Mouse (Mus musculus) lung, embryonic 15.5 days (tissue): Measurements from ENCODE around the gene Fam13a. TPM values are rescaled to one million over a fixed set of nuclear protein-coding genes. Genes with fewer than 3 reads are reported as not detected.

Experiments used
- ATAC-seq: fragments of 200-750 bp; cut with Nextera tagmentation; 2 replicates; pipeline ENCODE4 v1.8.0; 2017; ENCODE audit warnings: moderate number of reproducible peaks, borderline replicate concordance; ENCODE audit not compliant: low FRiP score, low TSS enrichment; ENCODE audit errors: extremely low read depth
- H3K27ac ChIP-seq: fragments of 300-500 bp; sonication (generic); 2 replicates; pipeline ENCODE4 v1.5.1; 2015; ENCODE audit warnings: moderate library complexity, mild to moderate bottlenecking, inconsistent platforms
- H3K27me3 ChIP-seq: fragments of 300-500 bp; sonication (generic); 2 replicates; pipeline ENCODE4 v1.6.1; 2015; ENCODE audit warnings: inconsistent platforms
- H3K36me3 ChIP-seq: fragments of 300-500 bp; sonication (generic); 2 replicates; pipeline ENCODE4 v1.6.1; 2015; ENCODE audit warnings: inconsistent platforms
- H3K4me1 ChIP-seq: fragments of 300-500 bp; sonication (generic); 2 replicates; pipeline ENCODE4 v1.6.1; 2015; ENCODE audit warnings: inconsistent platforms
- H3K4me2 ChIP-seq: fragments of 300-500 bp; sonication (generic); 2 replicates; pipeline ENCODE4 v1.6.1; 2015; ENCODE audit warnings: inconsistent platforms, mild to moderate bottlenecking, moderate library complexity
- H3K4me3 ChIP-seq: fragments of 300-500 bp; sonication (generic); 2 replicates; pipeline ENCODE4 v1.5.1; 2015; ENCODE audit warnings: mild to moderate bottlenecking, inconsistent platforms
- H3K9ac ChIP-seq: fragments of 300-500 bp; sonication (generic); 2 replicates; pipeline ENCODE4 v1.6.1; 2015; ENCODE audit warnings: inconsistent platforms
- H3K9me3 ChIP-seq: fragments of 300-500 bp; sonication (generic); 2 replicates; pipeline ENCODE4 v1.6.1; 2016; ENCODE audit warnings: inconsistent platforms
- WGBS: fragments of 180-500 bp; shearing (Covaris S2); methylation state at CpG from one replicate; pipeline ENCODE4 v1.1.7; 2015; 5-methylcytosine and 5-hydroxymethylcytosine counted together
- polyA plus RNA-seq: library from polyadenylated mRNA; unstranded; fragments of >200 nt; fragmentation: Nextera tagmentation; extraction: Ambion mirVana; gene quantifications from 2 replicates; pipeline ENCODE4 v1.2.1, GENCODE M21; 2015

Gene Fam13a
- 23.4 and 26.7 TPM in 2 replicates for polyA plus RNA-seq

- no peaks in the 10 kb centered on the region for H3K36me3 ChIP-seq
- H3K27ac ChIP-seq, result peak within 1 kb of the TSS; percentile 81
- 0 out of 2 replicates have a peak, but pooled peaks cover 7% of the 10 kb centered on the region for H3K4me1 ChIP-seq
- WGBS, result under 1% methylated on average over 16 of the region's 16 CpGs
- H3K4me2 ChIP-seq, result peak within 1 kb of the TSS; percentile 63
- H3K9ac ChIP-seq, result peak within 1 kb of the TSS; percentile 43
- H3K27me3 ChIP-seq, result no peaks in the 10 kb centered on the region
- H3K9me3 ChIP-seq, result no peaks in the 10 kb centered on the region
- peak; percentile 100 for ATAC-seq
- H3K4me3 ChIP-seq, result peak within 1 kb of the TSS; percentile 59
Measured at GRCm38 (mm10) chr6:59024164-59024724, at the start of gene Fam13a. Fam13a (minus strand) TSS chr6:59024549.

DNA sequence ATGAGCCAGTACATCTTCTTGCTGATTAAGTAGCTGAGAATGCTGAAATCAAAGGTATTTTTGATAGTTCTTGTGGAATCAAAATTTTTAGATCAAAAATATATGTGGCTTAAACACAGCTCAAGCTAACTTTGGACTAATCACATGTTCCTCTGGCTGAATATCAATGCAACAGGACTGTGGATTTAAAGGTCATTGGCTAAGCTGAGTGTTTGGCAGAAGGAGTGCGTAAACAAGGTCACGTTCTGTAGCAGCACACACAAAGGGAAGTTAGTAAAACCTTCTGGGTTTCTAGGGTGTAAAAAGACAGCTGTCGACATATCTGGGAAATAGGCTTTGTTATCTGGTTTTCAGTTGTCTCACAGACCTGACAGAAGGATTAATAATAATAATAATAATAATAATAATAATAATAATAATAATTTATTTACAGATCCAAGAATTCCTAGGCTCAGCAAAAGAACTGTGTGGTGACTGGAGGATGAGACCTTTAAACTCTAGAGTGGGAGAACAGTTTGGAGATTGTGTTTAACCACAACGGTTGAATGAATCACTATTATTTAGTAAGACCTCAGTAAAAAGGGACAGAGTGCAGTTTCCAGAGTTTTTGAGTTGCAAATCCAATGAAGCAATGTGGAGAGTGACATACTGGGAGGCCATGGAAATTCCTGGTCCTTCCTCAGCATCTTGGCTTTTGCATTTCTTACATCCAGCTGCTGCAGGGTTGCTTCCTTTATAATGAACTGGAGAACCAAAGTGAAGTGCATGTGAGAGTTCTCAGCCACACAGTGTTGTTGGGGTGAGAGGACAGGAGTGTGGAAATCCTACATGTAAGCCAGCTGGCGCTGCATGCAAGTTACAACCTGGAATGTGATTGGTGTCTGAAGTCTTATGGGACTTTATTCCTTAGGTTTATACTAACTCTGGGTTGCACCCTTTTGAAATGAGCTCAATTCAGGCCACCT is 48.0 kb upstream of the Fam13a start:
- Histone ChIP-seq H3K4me2 (no peak overlapping the region), H3K9me3 (no peaks in the 10 kb centered on the region), H3K27me3 (no peaks in the 10 kb centered on the region), H3K27ac (no peak overlapping the region), H3K36me3 (no peaks in the 10 kb centered on the region), H3K4me1 (no peaks in the 10 kb centered on the region), H3K4me3 (no peak overlapping the region), H3K9ac (no peak overlapping the region)
- 65% methylated on average over 5 of the region's 5 CpGs for WGBS
- ATAC-seq, result no peak

DNA sequence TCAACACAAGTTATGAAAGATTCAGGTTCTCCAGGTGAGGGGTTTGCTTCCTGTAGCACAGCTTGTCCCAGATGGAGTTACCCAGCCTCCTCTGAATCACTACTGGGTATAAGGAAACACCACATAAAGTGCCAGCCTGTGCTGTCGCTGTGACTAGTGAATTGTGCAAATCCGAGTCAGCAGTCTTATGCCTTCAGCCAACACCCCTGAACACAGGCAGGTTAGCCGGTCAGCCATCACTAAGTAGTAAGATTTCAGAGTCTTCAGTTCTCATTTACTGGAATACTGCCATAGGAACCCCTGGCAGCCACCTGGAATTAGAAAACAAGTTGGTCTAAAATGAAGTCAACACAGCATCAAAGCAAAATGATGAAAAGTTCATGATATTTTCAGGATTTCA is 47.3 kb upstream of the Fam13a start:
- Histone ChIP-seq H3K4me3 (no peak overlapping the region), H3K9ac (no peak overlapping the region), H3K4me2 (no peak overlapping the region), H3K27me3 (no peaks in the 10 kb centered on the region), H3K27ac (no peak overlapping the region), H3K4me1 (no peaks in the 10 kb centered on the region), H3K9me3 (no peaks in the 10 kb centered on the region), H3K36me3 (no peaks in the 10 kb centered on the region)
- no peak for ATAC-seq
- WGBS, result 67% methylated on average over 3 of the region's 3 CpGs

- no peak for ATAC-seq
- H3K4me2 ChIP-seq, result no peak overlapping the region
- no peak overlapping the region for H3K9ac ChIP-seq
- no peaks in the 10 kb centered on the region for H3K9me3 ChIP-seq
- H3K27ac ChIP-seq, result no peak overlapping the region
- WGBS, result 74% methylated on average over 5 of the region's 5 CpGs
- no peaks in the 10 kb centered on the region for H3K4me1 ChIP-seq
- no peaks in the 10 kb centered on the region for H3K27me3 ChIP-seq
- no peak overlapping the region for H3K4me3 ChIP-seq
- H3K36me3 ChIP-seq, result no peaks in the 10 kb centered on the region
Measured at GRCm38 (mm10) chr6:59068187-59068586, 43.8 kb upstream of the Fam13a start.

GRCm38 (mm10) chr6:59064440-59064839 is 40.1 kb upstream of the Fam13a start:
- H3K9ac ChIP-seq, result no peak overlapping the region
- H3K4me3 ChIP-seq, result no peak overlapping the region
- H3K9me3 ChIP-seq, result no peaks in the 10 kb centered on the region
- H3K36me3 ChIP-seq, result no peaks in the 10 kb centered on the region
- no peak for ATAC-seq
- H3K4me2 ChIP-seq, result no peak overlapping the region
- H3K4me1 ChIP-seq, result no peaks in the 10 kb centered on the region
- WGBS, result 30% methylated on average over 4 of the region's 4 CpGs
- no peaks in the 10 kb centered on the region for H3K27me3 ChIP-seq
- peak overlapping the region; percentile 50 for H3K27ac ChIP-seq

- no peak for ATAC-seq
- no peaks in the 10 kb centered on the region for H3K36me3 ChIP-seq
- no peak overlapping the region for H3K9ac ChIP-seq
- no peaks in the 10 kb centered on the region for H3K27me3 ChIP-seq
- H3K4me3 ChIP-seq, result no peak overlapping the region
- H3K9me3 ChIP-seq, result no peaks in the 10 kb centered on the region
- 50% methylated on average over 2 of the region's 2 CpGs for WGBS
- H3K4me1 ChIP-seq, result no peaks in the 10 kb centered on the region
- no peak overlapping the region for H3K27ac ChIP-seq
- H3K4me2 ChIP-seq, result no peak overlapping the region
Measured at GRCm38 (mm10) chr6:59053232-59053631, 28.9 kb upstream of the Fam13a start.

GRCm38 (mm10) chr6:59039719-59040118 is 15.4 kb upstream of the Fam13a start:
- Histone ChIP-seq H3K36me3 (no peaks in the 10 kb centered on the region), H3K4me1 (no peaks in the 10 kb centered on the region), H3K9ac (no peak overlapping the region), H3K4me3 (no peak overlapping the region), H3K9me3 (no peaks in the 10 kb centered on the region), H3K27me3 (no peaks in the 10 kb centered on the region), H3K4me2 (no peak overlapping the region), H3K27ac (no peak overlapping the region)
- WGBS, result 59% methylated on average over 1 of the region's 1 CpGs
- ATAC-seq, result no peak

GRCm38 (mm10) chr6:59032748-59033147 is 8.4 kb upstream of the Fam13a start:
- Histone ChIP-seq H3K4me2 (no peak overlapping the region), H3K9me3 (no peaks in the 10 kb centered on the region), H3K4me1 (no peaks in the 10 kb centered on the region), H3K36me3 (no peaks in the 10 kb centered on the region), H3K4me3 (no peak overlapping the region), H3K27me3 (no peaks in the 10 kb centered on the region), H3K9ac (no peak overlapping the region), H3K27ac (no peak overlapping the region)
- 52% methylated on average over 5 of the region's 5 CpGs for WGBS
- ATAC-seq, result no peak

GRCm38 (mm10) chr6:59031539-59031938 is 7.2 kb upstream of the Fam13a start:
- no peaks in the 10 kb centered on the region for H3K9me3 ChIP-seq
- ATAC-seq, result peak; percentile 55; the same call in 1 of the 2 replicates
- WGBS, result 47% methylated on average over 6 of the region's 6 CpGs
- no peaks in the 10 kb centered on the region for H3K36me3 ChIP-seq
- H3K27ac ChIP-seq, result no peak overlapping the region
- H3K9ac ChIP-seq, result no peak overlapping the region
- no peaks in the 10 kb centered on the region for H3K4me1 ChIP-seq
- no peak overlapping the region for H3K4me2 ChIP-seq
- no peaks in the 10 kb centered on the region for H3K27me3 ChIP-seq
- no peak overlapping the region for H3K4me3 ChIP-seq

DNA sequence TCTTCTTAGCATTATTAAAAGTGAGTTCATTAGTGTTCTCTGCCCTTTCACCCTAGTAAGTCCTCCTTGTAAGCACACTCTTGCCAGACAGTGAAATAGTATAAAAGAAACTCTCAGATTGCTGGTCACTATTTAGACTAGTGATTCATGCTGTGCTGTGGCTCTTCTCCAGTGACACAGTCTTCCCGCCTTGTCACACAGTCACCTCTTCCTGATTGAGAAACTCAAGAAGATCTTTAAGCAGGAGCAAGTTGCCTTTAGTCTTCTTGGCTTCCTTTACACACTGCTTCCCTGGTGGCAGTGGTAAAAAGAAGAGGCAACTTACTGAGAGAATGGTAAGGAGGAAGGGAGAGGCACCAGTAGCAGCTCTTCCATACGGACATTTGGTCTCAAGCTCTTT is 6.3 kb upstream of the Fam13a start:
- H3K9ac ChIP-seq, result no peak overlapping the region
- no peaks in the 10 kb centered on the region for H3K36me3 ChIP-seq
- H3K4me1 ChIP-seq, result no peaks in the 10 kb centered on the region
- H3K4me3 ChIP-seq, result no peak overlapping the region
- no peaks in the 10 kb centered on the region for H3K27me3 ChIP-seq
- no peaks in the 10 kb centered on the region for H3K9me3 ChIP-seq
- ATAC-seq, result no peak
- no peak overlapping the region for H3K27ac ChIP-seq
- WGBS, result 80% methylated on average over 2 of the region's 2 CpGs
- no peak overlapping the region for H3K4me2 ChIP-seq

- no peaks in the 10 kb centered on the region for H3K27me3 ChIP-seq
- H3K4me3 ChIP-seq, result no peak overlapping the region
- ATAC-seq, result no peak
- no peaks in the 10 kb centered on the region for H3K9me3 ChIP-seq
- no peak overlapping the region for H3K9ac ChIP-seq
- H3K4me1 ChIP-seq, result no peaks in the 10 kb centered on the region
- H3K4me2 ChIP-seq, result no peak overlapping the region
- H3K27ac ChIP-seq, result no peak overlapping the region
- H3K36me3 ChIP-seq, result no peaks in the 10 kb centered on the region
Measured at GRCm38 (mm10) chr6:59030037-59030436, 5.7 kb upstream of the Fam13a start.

DNA sequence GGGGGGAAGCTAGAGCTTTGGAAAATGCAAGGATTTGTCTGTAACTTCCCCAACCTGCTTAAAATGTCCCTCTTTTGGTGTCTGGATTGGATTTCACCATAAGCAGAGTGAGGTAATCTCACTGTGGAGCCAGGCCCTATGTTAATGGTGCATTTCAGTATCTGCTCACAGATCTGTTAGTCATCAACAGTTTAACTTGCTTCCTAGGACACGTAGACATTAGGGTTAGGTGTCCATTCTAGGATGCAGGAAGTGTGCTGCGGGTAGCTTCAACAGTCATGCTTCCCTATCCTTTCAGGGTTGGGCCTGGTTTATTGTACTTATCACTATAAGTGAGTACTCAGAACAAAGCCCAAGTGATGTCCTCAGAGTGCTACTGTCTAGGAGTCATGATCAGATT is 4.5 kb upstream of the Fam13a start:
- no peak overlapping the region for H3K9ac ChIP-seq
- no peak overlapping the region for H3K4me3 ChIP-seq
- no peaks in the 10 kb centered on the region for H3K9me3 ChIP-seq
- 0 out of 2 replicates have a peak, but pooled peaks cover 5% of the 10 kb centered on the region for H3K4me1 ChIP-seq
- 82% methylated on average over 2 of the region's 2 CpGs for WGBS
- no peak overlapping the region for H3K4me2 ChIP-seq
- ATAC-seq, result no peak
- H3K36me3 ChIP-seq, result no peaks in the 10 kb centered on the region
- H3K27me3 ChIP-seq, result no peaks in the 10 kb centered on the region
- H3K27ac ChIP-seq, result no peak overlapping the region
